Mouse (Mus musculus): ENCODE results near the gene Igdcc4.

GRCm38 (mm10) chr9:65178336-65179213 is 77.3 kb downstream of the Igdcc4 start:
- no peak for TF ChIP-seq CHD2 (IDR thresholded peaks at IDR 0.05; ENCODE audit: low read depth, low read length)
- no peak for TF ChIP-seq MAFK (IDR thresholded peaks at IDR 0.05; ENCODE audit: insufficient read depth, low read depth, low read length)
- TF ChIP-seq ZC3H11A (IDR thresholded peaks at IDR 0.05; ENCODE audit: borderline replicate concordance, low read depth, low read length): no peak
- TF ChIP-seq ZNF384 (IDR thresholded peaks at IDR 0.05; ENCODE audit: low read depth, low read length): no peak
- TF ChIP-seq HCFC1 (IDR thresholded peaks at IDR 0.05; ENCODE audit: borderline replicate concordance, insufficient read depth, low read length): no peak
